Comparison of ENCODE assay signal across 7 mouse cellular contexts in genomic region chr6:29434911-29435691, GRCm38 (mm10). TPM values are rescaled to one million over a fixed set of nuclear protein-coding genes. Genes with fewer than 3 reads are reported as not detected.
DNase-seq lines count a peak whose midpoint lies in the region; ATAC-seq and TF ChIP-seq lines count a peak whose summit lies in the region.

No protein-coding gene starts in this region.

- intact Hi-C loops in gastrocnemius, postnatal 14 days (cut with DNase I; ENCODE audit: low total_unique reads) = no loop called here

- in situ Hi-C loops in ES-E14 (cut with MboI; ENCODE audit: low sequenced_read_pairs in 2 of 2, unreplicated experiment in 2 of 2) = no loop called here

- TF ChIP-seq CTCF in hindbrain, postnatal 0 days (IDR thresholded peaks at IDR 0.05; ENCODE audit: low read depth) = no peak

- H3K4me3 ChIP-seq in ES-E14 (ENCODE audit: insufficient read depth in 1 of 2, low read depth in 1 of 2, low read length in 2 of 2, poor library complexity in 1 of 2, severe bottlenecking in 1 of 2) = peak overlapping the region; percentile 12 to 18; a peak in 2 of 4 replicates
- 0 out of 2 replicates have a peak overlapping the region, but pooled peaks have one; percentile 3 for H3K4me3 ChIP-seq in hindbrain, postnatal 0 days (ENCODE audit: low read length)
- peak overlapping the region; percentile 49 for H3K4me3 ChIP-seq in neural tube, embryonic 13.5 days

- H3K27ac ChIP-seq in ES-E14 (ENCODE audit: insufficient read depth, low read depth, low read length, poor library complexity, severe bottlenecking) = peak overlapping the region; percentile 33
- H3K27ac ChIP-seq in hindbrain, postnatal 0 days = peak overlapping the region; percentile 64; the same call in 1 of the 2 replicates
- peak overlapping the region; percentile 89 for H3K27ac ChIP-seq in neural tube, embryonic 13.5 days (replicated peaks)

- ATAC-seq in hindbrain, postnatal 0 days = peak; percentile 58
- ATAC-seq in neural tube, embryonic 13.5 days (ENCODE audit: low read depth) = peak; percentile 63

- WGBS in hindbrain, postnatal 0 days = 9% methylated on average over 10 of the region's 13 CpGs
- WGBS in neural tube, embryonic 13.5 days = 2% methylated on average over 12 of the region's 13 CpGs

- peaks cover 0 to 23% of the 10 kb centered on the region in 2 experiments; a peak in 2 of 4 replicates for H3K4me1 ChIP-seq in ES-E14 (ENCODE audit: control insufficient read depth in 2 of 2, insufficient read depth in 2 of 2, low read length in 2 of 2, poor library complexity in 1 of 2)
- peaks cover 16% of the 10 kb centered on the region; the same call in 1 of the 2 replicates for H3K4me1 ChIP-seq in hindbrain, postnatal 0 days (ENCODE audit: insufficient read depth, low read length)
- peaks cover 59% of the 10 kb centered on the region for H3K4me1 ChIP-seq in neural tube, embryonic 13.5 days (replicated peaks)

- peaks cover 13% of the 10 kb centered on the region for H3K27me3 ChIP-seq in hindbrain, postnatal 0 days (ENCODE audit: insufficient read depth, low read length)
- peaks cover 50% of the 10 kb centered on the region for H3K27me3 ChIP-seq in neural tube, embryonic 13.5 days

- H3K9me3 ChIP-seq in ES-E14 (ENCODE audit: control insufficient read depth, insufficient read depth, low read depth, low read length) = no peaks in the 10 kb centered on the region
- H3K9me3 ChIP-seq in hindbrain, postnatal 0 days (ENCODE audit: low read length) = no peaks in the 10 kb centered on the region
- no peaks in the 10 kb centered on the region for H3K9me3 ChIP-seq in neural tube, embryonic 13.5 days

- H3K4me2 ChIP-seq in hindbrain, postnatal 0 days (ENCODE audit: low read depth, low read length) = peak overlapping the region; percentile 60
- peak overlapping the region; percentile 71 for H3K4me2 ChIP-seq in neural tube, embryonic 13.5 days

- no peaks in the 10 kb centered on the region; the same call in 1 of the 2 replicates for H3K36me3 ChIP-seq in ES-E14 (ENCODE audit: control insufficient read depth, insufficient read depth, low read length, poor library complexity, severe bottlenecking)
- no peaks in the 10 kb centered on the region for H3K36me3 ChIP-seq in hindbrain, postnatal 0 days (ENCODE audit: insufficient read depth, low read length)
- H3K36me3 ChIP-seq in neural tube, embryonic 13.5 days = no peaks in the 10 kb centered on the region

- no peak overlapping the region for H3K9ac ChIP-seq in ES-E14 (ENCODE audit: insufficient read depth, low read depth, low read length, poor library complexity, severe bottlenecking)
- H3K9ac ChIP-seq in hindbrain, postnatal 0 days (replicated peaks; ENCODE audit: low read length) = no peak overlapping the region
- H3K9ac ChIP-seq in neural tube, embryonic 13.5 days = peak overlapping the region; percentile 71

- no peak for DNase-seq in ES-E14 (ENCODE audit: low read depth, low spot score)
- DNase-seq in ZHBTc4 (ENCODE audit: low read depth, low spot score) = peak; percentile 39
- peak; percentile 88 for DNase-seq in gastrocnemius, postnatal 14 days
- peak; percentile 69 for DNase-seq in hindbrain, postnatal 0 days (ENCODE audit: low spot score)
- DNase-seq in frontal cortex, adult 2 months (ENCODE audit: extremely low spot score in 1 of 2, low spot score in 1 of 2) = no peak
- DNase-seq in adrenal gland, adult 2 months = no peak

TF ChIP-seq in ES-E14, 5 proteins besides CTCF, POLR2A, EP300 and RAD21:
- no peak for TF ChIP-seq ZNF384 (IDR thresholded peaks at IDR 0.05; ENCODE audit: low read depth, low read length)
TF ChIP-seq in ES-E14: peak in this region for 0.

RNA-seq across cellular contexts. Expression of gene Flnc, which starts 2.0 kb away (rescaled TPM):
- total RNA-seq in ES-E14 (2012; rRNA removed) = 64.9 and 86.4 TPM in 2 replicates
- total RNA-seq in gastrocnemius, postnatal 14 days (2021) = 100 to 1,000 TPM; 267 to 438 TPM
- total RNA-seq in hindbrain, postnatal 0 days (2014; rRNA removed) = 17.6 and 19.4 TPM in 2 replicates
- polyA plus RNA-seq in hindbrain, postnatal 0 days (2015; fragmentation: Nextera tagmentation; extraction: Ambion mirVana) = 1.8 TPM in 2 replicates
- polyA plus RNA-seq in neural tube, embryonic 13.5 days (2015; fragmentation: Nextera tagmentation; extraction: Ambion mirVana) = 7.0 and 8.1 TPM in 2 replicates
- 0.44 and 0.66 TPM in 2 replicates for polyA plus RNA-seq in frontal cortex, adult 2 months (2012; rRNA removed)
- 1 to 10 TPM; 2.3 to 7.6 TPM for total RNA-seq in adrenal gland, adult 2 months (2021)
- polyA plus RNA-seq in adrenal gland, adult 2 months (2012; rRNA removed) = 0.88 and 1.6 TPM in 2 replicates

RNA-seq across cellular contexts. Expression of gene Atp6v1f, which starts 32.4 kb away (rescaled TPM):
- total RNA-seq in ES-E14 (2012; rRNA removed) = 173 and 182 TPM in 2 replicates
- 10 to 100 TPM; 97.8 to 99.2 TPM for total RNA-seq in gastrocnemius, postnatal 14 days (2021)
- 229 and 240 TPM in 2 replicates for total RNA-seq in hindbrain, postnatal 0 days (2014; rRNA removed)
- 371 and 385 TPM in 2 replicates for polyA plus RNA-seq in hindbrain, postnatal 0 days (2015; fragmentation: Nextera tagmentation; extraction: Ambion mirVana)
- polyA plus RNA-seq in neural tube, embryonic 13.5 days (2015; fragmentation: Nextera tagmentation; extraction: Ambion mirVana) = 271 and 332 TPM in 2 replicates
- 394 and 433 TPM in 2 replicates for polyA plus RNA-seq in frontal cortex, adult 2 months (2012; rRNA removed)
- 100 to 1,000 TPM; 221 to 237 TPM for total RNA-seq in adrenal gland, adult 2 months (2021)
- 319 and 344 TPM in 2 replicates for polyA plus RNA-seq in adrenal gland, adult 2 months (2012; rRNA removed)

RNA-seq across cellular contexts. Expression of gene Atp6v1fnb, which starts 36.1 kb away (rescaled TPM):
- total RNA-seq in ES-E14 (2012; rRNA removed) = 1.0 and 1.4 TPM in 2 replicates
- total RNA-seq in gastrocnemius, postnatal 14 days (2021) = not detected
- total RNA-seq in hindbrain, postnatal 0 days (2014; rRNA removed) = 0.47 TPM in 1 of 2 replicates, not detected in the other
- 0.59 TPM in 1 of 2 replicates, not detected in the other for polyA plus RNA-seq in hindbrain, postnatal 0 days (2015; fragmentation: Nextera tagmentation; extraction: Ambion mirVana)
- polyA plus RNA-seq in neural tube, embryonic 13.5 days (2015; fragmentation: Nextera tagmentation; extraction: Ambion mirVana) = 0.79 TPM in 1 of 2 replicates, not detected in the other
- 0.29 TPM in 1 of 2 replicates, not detected in the other for polyA plus RNA-seq in frontal cortex, adult 2 months (2012; rRNA removed)
- total RNA-seq in adrenal gland, adult 2 months (2021) = under 1 TPM in 1 of 2 experiments, not detected in 1; 0.46 TPM
- not detected in 2 replicates for polyA plus RNA-seq in adrenal gland, adult 2 months (2012; rRNA removed)

RNA-seq across cellular contexts. Expression of gene Ccdc136, which starts 39.0 kb away (rescaled TPM):
- total RNA-seq in ES-E14 (2012; rRNA removed) = 10.5 and 18.2 TPM in 2 replicates
- total RNA-seq in gastrocnemius, postnatal 14 days (2021) = 10 to 100 TPM in 1 of 2 experiments, 1 to 10 TPM in 1; 9.6 to 13.2 TPM
- total RNA-seq in hindbrain, postnatal 0 days (2014; rRNA removed) = 58.1 and 79.4 TPM in 2 replicates
- polyA plus RNA-seq in hindbrain, postnatal 0 days (2015; fragmentation: Nextera tagmentation; extraction: Ambion mirVana) = 56.4 and 62.0 TPM in 2 replicates
- 45.0 and 45.5 TPM in 2 replicates for polyA plus RNA-seq in neural tube, embryonic 13.5 days (2015; fragmentation: Nextera tagmentation; extraction: Ambion mirVana)
- polyA plus RNA-seq in frontal cortex, adult 2 months (2012; rRNA removed) = 90.8 and 94.1 TPM in 2 replicates
- 1 to 10 TPM; 3.4 to 3.9 TPM for total RNA-seq in adrenal gland, adult 2 months (2021)
- polyA plus RNA-seq in adrenal gland, adult 2 months (2012; rRNA removed) = 1.2 and 2.1 TPM in 2 replicates

RNA-seq across cellular contexts. Expression of gene Opn1sw, which starts 46.8 kb away (rescaled TPM):
- 0.11 and 0.13 TPM in 2 replicates for total RNA-seq in ES-E14 (2012; rRNA removed)
- total RNA-seq in gastrocnemius, postnatal 14 days (2021) = under 1 TPM; 0.09 to 0.14 TPM
- total RNA-seq in hindbrain, postnatal 0 days (2014; rRNA removed) = 2.2 TPM in 1 of 2 replicates, not detected in the other
- polyA plus RNA-seq in hindbrain, postnatal 0 days (2015; fragmentation: Nextera tagmentation; extraction: Ambion mirVana) = 0.44 and 0.63 TPM in 2 replicates
- 0.25 and 0.34 TPM in 2 replicates for polyA plus RNA-seq in neural tube, embryonic 13.5 days (2015; fragmentation: Nextera tagmentation; extraction: Ambion mirVana)
- 0.10 and 0.59 TPM in 2 replicates for polyA plus RNA-seq in frontal cortex, adult 2 months (2012; rRNA removed)
- total RNA-seq in adrenal gland, adult 2 months (2021) = not detected
- polyA plus RNA-seq in adrenal gland, adult 2 months (2012; rRNA removed) = not detected in 2 replicates

Comparison
In these comparisons a context has a peak if more than half of its experiments do, and no peak if none do; other contexts are left out.
1. DNase-seq: peak in ZHBTc4 (single experiment), gastrocnemius, postnatal 14 days (single experiment) and hindbrain, postnatal 0 days (single experiment); none in ES-E14 (single experiment), frontal cortex, adult 2 months (0 of 2) and adrenal gland, adult 2 months (single experiment).
2. H3K27ac ChIP-seq: peak in every context shown above with its lines; median percentile 89 in neural tube, embryonic 13.5 days; 64 in hindbrain, postnatal 0 days; 33 in ES-E14.
3. Peak in every context shown above with its lines, with median percentiles within 50 percentile points of each other: H3K4me3 ChIP-seq.